Mouse (Mus musculus) cerebellum, postnatal 25 days (tissue): ENCODE measurements at regions not wholly inside any gene's neighbourhood (a gene's known extent, or its start where the extent isn't known, plus 50 kb on each side); places are given as distances from the start of the nearest gene placed in this dataset.
A peak's percentile ranks its signal among the peaks of the same experiment; 100 is the strongest.

ENCODE experiments used
- DNase-seq, 2 experiments: peaks; one replicate each; pipeline ENCODE4 v3.0.0; 2021; ENCODE audit warnings: mixed read lengths in 2 of 2

- DNase-seq = peak; percentile 59 to 66
Observed at GRCm38 (mm10) chr9:94378835-94379234, 159.0 kb downstream of the 1190002N15Rik start.

- DNase-seq = peak; percentile 42 to 44
Observed at GRCm38 (mm10) chr9:94378291-94378690, 159.6 kb downstream of the 1190002N15Rik start.

- peak; percentile 88 to 91 for DNase-seq
Observed at GRCm38 (mm10) chr9:94377346-94378039, 160.4 kb downstream of the 1190002N15Rik start.

- no peak for DNase-seq
Observed at GRCm38 (mm10) chr9:94370976-94371375, 166.9 kb downstream of the 1190002N15Rik start.

- no peak for DNase-seq
Observed at GRCm38 (mm10) chr9:94368231-94368936, 169.5 kb downstream of the 1190002N15Rik start.

GRCm38 (mm10) chr9:94361877-94362697, 175.8 kb downstream of the 1190002N15Rik start:
- DNase-seq = no peak

- no peak for DNase-seq
Observed at GRCm38 (mm10) chr9:94361011-94361410, 176.9 kb downstream of the 1190002N15Rik start.

- no peak for DNase-seq
Observed at GRCm38 (mm10) chr9:94358150-94358549, 179.7 kb downstream of the 1190002N15Rik start.

- DNase-seq = no peak
Observed at GRCm38 (mm10) chr9:94342011-94342410, 195.9 kb downstream of the 1190002N15Rik start.

- no peak for DNase-seq
Observed at GRCm38 (mm10) chr9:94341531-94341930, 196.3 kb downstream of the 1190002N15Rik start.

GRCm38 (mm10) chr9:94333450-94333849, 204.4 kb downstream of the 1190002N15Rik start:
- DNase-seq = no peak

- no peak for DNase-seq
Observed at GRCm38 (mm10) chr9:94323011-94323410, 214.9 kb downstream of the 1190002N15Rik start.

GRCm38 (mm10) chr9:94302575-94302974, 235.3 kb downstream of the 1190002N15Rik start:
- DNase-seq = no peak

- DNase-seq = peak in 1 of 2 experiments; percentile 22
Observed at GRCm38 (mm10) chr9:94301896-94302295, 236.0 kb downstream of the 1190002N15Rik start.

GRCm38 (mm10) chr9:94295431-94295830, 242.4 kb downstream of the 1190002N15Rik start:
- DNase-seq = no peak

- DNase-seq = no peak
Observed at GRCm38 (mm10) chr9:94292147-94292546, 245.7 kb downstream of the 1190002N15Rik start.

GRCm38 (mm10) chr9:94289546-94289945, 248.3 kb downstream of the 1190002N15Rik start:
- DNase-seq = no peak

- DNase-seq = no peak
Observed at GRCm38 (mm10) chr9:94287559-94287958, 250.3 kb downstream of the 1190002N15Rik start.

GRCm38 (mm10) chr9:94278657-94279585, 259.0 kb downstream of the 1190002N15Rik start:
- peak; percentile 89 for DNase-seq

- no peak for DNase-seq
Observed at GRCm38 (mm10) chr9:94277096-94277495, 260.8 kb downstream of the 1190002N15Rik start.

- no peak for DNase-seq
Observed at GRCm38 (mm10) chr9:94269213-94269612, 268.7 kb downstream of the 1190002N15Rik start.

GRCm38 (mm10) chr9:94267243-94267642, 270.6 kb downstream of the 1190002N15Rik start:
- no peak for DNase-seq
